Mouse (Mus musculus) heart, embryonic 11.5 days (tissue): ENCODE data around the gene Zdhhc19. TPM values are rescaled to one million over a fixed set of nuclear protein-coding genes. Genes with fewer than 3 reads are reported as not detected.

Source experiments
- ATAC-seq: fragments of 200-750 bp; cut with Nextera tagmentation; replicated peaks from 2 replicates; pipeline ENCODE4 v1.8.0; 2017; ENCODE audit warnings: moderate library complexity; ENCODE audit not compliant: insufficient number of reproducible peaks, low FRiP score, low TSS enrichment
- H3K27ac ChIP-seq: fragments of 300-500 bp; sonication (generic); 2 replicates; pipeline ENCODE4 v1.5.1; 2014; ENCODE audit warnings: mild to moderate bottlenecking, low read depth, low read length
- H3K27me3 ChIP-seq: fragments of 300-500 bp; sonication (generic); 2 replicates; pipeline ENCODE4 v1.6.1; 2014; ENCODE audit warnings: mild to moderate bottlenecking, low read length, mixed read lengths; ENCODE audit not compliant: control insufficient read depth, insufficient read depth
- H3K36me3 ChIP-seq: fragments of 300-500 bp; sonication (generic); 2 replicates; pipeline ENCODE4 v1.6.1; 2014; ENCODE audit warnings: mild to moderate bottlenecking, low read length, moderate library complexity, mixed read lengths; ENCODE audit not compliant: control insufficient read depth, insufficient read depth
- H3K4me1 ChIP-seq: fragments of 300-500 bp; sonication (generic); 2 replicates; pipeline ENCODE4 v1.6.1; 2014; ENCODE audit warnings: low read length; ENCODE audit not compliant: control insufficient read depth, insufficient read depth
- H3K4me2 ChIP-seq: fragments of 300-500 bp; sonication (generic); 2 replicates; pipeline ENCODE4 v1.6.1; 2014; ENCODE audit warnings: mild to moderate bottlenecking, moderate library complexity
- H3K4me3 ChIP-seq: fragments of 300-500 bp; sonication (generic); 2 replicates; pipeline ENCODE4 v1.5.1; 2014; ENCODE audit warnings: low read depth, low read length
- H3K9ac ChIP-seq: fragments of 300-500 bp; sonication (generic); 2 replicates; pipeline ENCODE4 v1.6.1; 2014; ENCODE audit warnings: mild to moderate bottlenecking, low read depth, low read length, moderate library complexity
- H3K9me3 ChIP-seq: fragments of 300-500 bp; sonication (generic); replicated peaks from 2 replicates; pipeline ENCODE4 v1.6.1; 2016; ENCODE audit warnings: low read length; ENCODE audit not compliant: control insufficient read depth
- WGBS: fragments of 180-500 bp; shearing (Covaris S2); extraction: QIAGEN DNeasy Blood & Tissue Kit; methylation state at CpG from one replicate; pipeline ENCODE4 v1.1.7; 2014; ENCODE audit not compliant: insufficient replicate concordance; 5-methylcytosine and 5-hydroxymethylcytosine counted together
- polyA plus RNA-seq: library from polyadenylated mRNA; unstranded; fragments of >200 nt; fragmentation: Nextera tagmentation; extraction: Ambion mirVana; gene quantifications from 2 replicates; pipeline ENCODE4 v1.2.1, GENCODE M21; 2014

Zdhhc19 gene
- polyA plus RNA-seq, 1 experiment from 2014 or later, result 0.27 TPM

DNA sequence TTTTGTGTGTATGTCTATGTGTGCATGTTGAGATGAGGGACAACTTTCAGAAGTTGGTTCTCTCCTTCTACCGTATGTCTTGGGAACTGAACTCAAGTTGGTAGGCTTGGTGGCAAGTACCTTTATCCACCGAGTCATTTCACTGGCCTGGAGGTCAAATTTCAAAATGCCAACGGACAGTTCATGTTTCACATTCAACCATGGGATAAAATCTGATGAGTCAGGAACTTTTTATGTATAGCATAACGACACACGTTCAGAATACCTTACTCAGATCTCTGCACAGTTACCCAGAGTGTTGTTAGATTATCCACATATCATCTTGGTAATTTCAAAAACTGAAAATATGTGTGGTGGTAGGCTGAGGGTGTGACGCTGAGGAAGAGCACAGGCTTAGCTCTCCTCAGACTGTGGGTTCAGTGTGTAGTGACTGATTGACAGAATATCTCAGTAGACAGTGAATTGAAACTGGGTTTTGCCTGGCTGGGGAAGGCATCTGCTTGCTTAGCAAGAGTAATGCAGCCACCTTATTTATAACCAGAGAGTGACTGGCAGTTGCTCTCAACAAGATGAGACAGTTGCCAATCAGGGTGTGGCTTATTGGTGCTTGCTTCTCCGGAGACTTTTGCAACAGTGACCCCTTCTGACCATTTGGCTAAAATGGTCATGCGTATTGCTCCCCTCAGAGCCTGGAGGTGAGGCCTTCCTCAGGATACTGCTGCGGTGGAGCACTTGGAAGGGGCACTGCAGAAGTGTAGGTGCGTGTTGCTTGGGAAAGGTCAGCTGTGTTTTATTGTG is 38.3 kb upstream of the Zdhhc19 start:
- H3K4me2 ChIP-seq, result no peak overlapping the region
- H3K9me3 ChIP-seq, result no peaks in the 10 kb centered on the region
- no peak overlapping the region for H3K4me3 ChIP-seq
- ATAC-seq, result no peak
- H3K36me3 ChIP-seq, result peaks cover 7% of the 10 kb centered on the region; the same call in 1 of the 2 replicates
- 63% methylated on average over 10 of the region's 10 CpGs for WGBS
- H3K27me3 ChIP-seq, result no peaks in the 10 kb centered on the region
- H3K27ac ChIP-seq, result no peak overlapping the region
- peaks cover 3% of the 10 kb centered on the region; the same call in 1 of the 2 replicates for H3K4me1 ChIP-seq
- no peak overlapping the region for H3K9ac ChIP-seq

DNA sequence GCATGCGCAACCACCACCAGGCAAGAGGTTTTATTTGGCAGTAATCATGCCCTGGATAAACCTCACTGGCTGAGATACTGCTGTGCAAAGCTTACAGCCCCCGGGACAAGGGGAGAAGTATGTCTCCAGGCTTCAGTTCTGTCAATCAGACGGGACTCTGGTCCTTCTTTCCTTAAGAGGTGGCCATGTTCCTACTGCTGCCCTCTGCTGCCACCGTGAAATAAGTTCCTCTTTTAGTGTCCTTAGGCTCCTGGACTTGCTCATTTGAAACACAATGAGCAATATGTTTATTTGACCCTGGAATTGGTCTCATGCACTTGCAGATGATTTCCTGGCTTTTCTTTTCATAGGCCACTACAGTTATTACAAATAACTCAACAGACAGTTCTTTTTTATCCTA is 35.5 kb upstream of the Zdhhc19 start:
- no peak overlapping the region for H3K27ac ChIP-seq
- H3K4me3 ChIP-seq, result no peak overlapping the region
- no peak overlapping the region for H3K4me2 ChIP-seq
- H3K9ac ChIP-seq, result no peak overlapping the region
- H3K9me3 ChIP-seq, result no peaks in the 10 kb centered on the region
- no peak for ATAC-seq
- no peaks in the 10 kb centered on the region for H3K27me3 ChIP-seq
- WGBS, result 42% methylated on average over 4 of the region's 4 CpGs
- peaks cover 9% of the 10 kb centered on the region; the same call in 1 of the 2 replicates for H3K36me3 ChIP-seq
- H3K4me1 ChIP-seq, result peaks cover 14% of the 10 kb centered on the region; the same call in 1 of the 2 replicates

- Histone ChIP-seq H3K9ac (no peak overlapping the region), H3K36me3 (peaks cover 6% of the 10 kb centered on the region; the same call in 1 of the 2 replicates), H3K27ac (no peak overlapping the region), H3K9me3 (no peaks in the 10 kb centered on the region), H3K4me2 (no peak overlapping the region), H3K4me3 (no peak overlapping the region), H3K27me3 (no peaks in the 10 kb centered on the region), H3K4me1 (peaks cover 14% of the 10 kb centered on the region; the same call in 1 of the 2 replicates)
- whole genome bisulfite sequencing, result 92% methylated on average over 5 of the region's 5 CpGs
- no peak for ATAC-seq
Observed at GRCm38 (mm10) chr16:32461713-32462112, 34.4 kb upstream of the Zdhhc19 start.

GRCm38 (mm10) chr16:32462950-32463349 is 33.1 kb upstream of the Zdhhc19 start:
- Histone ChIP-seq H3K4me1 (peaks cover 14% of the 10 kb centered on the region; the same call in 1 of the 2 replicates), H3K27me3 (no peaks in the 10 kb centered on the region), H3K36me3 (peaks cover 11% of the 10 kb centered on the region), H3K9me3 (no peaks in the 10 kb centered on the region), H3K27ac (peak overlapping the region; percentile 84), H3K9ac (no peak overlapping the region), H3K4me3 (no peak overlapping the region), H3K4me2 (no peak overlapping the region)
- WGBS, result 88% methylated on average over 16 of the region's 16 CpGs
- no peak for ATAC-seq

DNA sequence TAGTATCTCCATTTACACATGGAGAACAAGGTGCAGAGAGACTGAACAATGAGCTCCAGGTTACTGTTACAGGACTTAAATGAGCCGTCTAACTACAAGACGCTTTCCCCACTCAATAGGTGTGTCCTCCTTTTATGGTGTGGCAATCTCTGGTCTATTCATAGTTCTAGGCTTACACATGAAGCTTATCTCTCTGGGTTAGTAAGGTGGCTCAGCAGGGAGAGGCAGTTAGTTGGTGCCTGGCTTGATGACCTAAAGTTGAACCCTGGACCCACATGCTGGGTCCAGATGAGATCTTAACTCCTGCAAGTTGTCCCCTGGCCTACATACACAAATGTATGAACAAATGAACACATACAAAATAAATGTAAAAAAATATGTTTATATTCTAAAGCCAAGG is 32.6 kb upstream of the Zdhhc19 start:
- no peak overlapping the region for H3K9ac ChIP-seq
- WGBS, result 41% methylated on average over 2 of the region's 2 CpGs
- peaks cover 11% of the 10 kb centered on the region for H3K36me3 ChIP-seq
- peak overlapping the region; percentile 84 for H3K27ac ChIP-seq
- H3K4me3 ChIP-seq, result no peak overlapping the region
- no peaks in the 10 kb centered on the region for H3K27me3 ChIP-seq
- H3K9me3 ChIP-seq, result no peaks in the 10 kb centered on the region
- no peak for ATAC-seq
- peaks cover 14% of the 10 kb centered on the region; the same call in 1 of the 2 replicates for H3K4me1 ChIP-seq
- no peak overlapping the region for H3K4me2 ChIP-seq

- Histone ChIP-seq H3K36me3 (peaks cover 11% of the 10 kb centered on the region), H3K4me1 (peaks cover 14% of the 10 kb centered on the region; the same call in 1 of the 2 replicates), H3K4me3 (no peak overlapping the region), H3K9ac (no peak overlapping the region), H3K4me2 (no peak overlapping the region), H3K9me3 (no peaks in the 10 kb centered on the region), H3K27ac (no peak overlapping the region), H3K27me3 (no peaks in the 10 kb centered on the region)
- 0% methylated on average over 1 of the region's 1 CpGs for WGBS
- ATAC-seq, result no peak
Observed at GRCm38 (mm10) chr16:32464908-32465307, 31.2 kb upstream of the Zdhhc19 start.

GRCm38 (mm10) chr16:32468488-32468887 is 27.6 kb upstream of the Zdhhc19 start:
- Histone ChIP-seq H3K9me3 (no peaks in the 10 kb centered on the region), H3K27me3 (no peaks in the 10 kb centered on the region), H3K4me2 (no peak overlapping the region), H3K4me3 (no peak overlapping the region), H3K9ac (no peak overlapping the region), H3K4me1 (peaks cover 5% of the 10 kb centered on the region; the same call in 1 of the 2 replicates), H3K36me3 (peaks cover 14% of the 10 kb centered on the region), H3K27ac (no peak overlapping the region)
- ATAC-seq, result no peak
- 82% methylated on average over 3 of the region's 3 CpGs for WGBS

DNA sequence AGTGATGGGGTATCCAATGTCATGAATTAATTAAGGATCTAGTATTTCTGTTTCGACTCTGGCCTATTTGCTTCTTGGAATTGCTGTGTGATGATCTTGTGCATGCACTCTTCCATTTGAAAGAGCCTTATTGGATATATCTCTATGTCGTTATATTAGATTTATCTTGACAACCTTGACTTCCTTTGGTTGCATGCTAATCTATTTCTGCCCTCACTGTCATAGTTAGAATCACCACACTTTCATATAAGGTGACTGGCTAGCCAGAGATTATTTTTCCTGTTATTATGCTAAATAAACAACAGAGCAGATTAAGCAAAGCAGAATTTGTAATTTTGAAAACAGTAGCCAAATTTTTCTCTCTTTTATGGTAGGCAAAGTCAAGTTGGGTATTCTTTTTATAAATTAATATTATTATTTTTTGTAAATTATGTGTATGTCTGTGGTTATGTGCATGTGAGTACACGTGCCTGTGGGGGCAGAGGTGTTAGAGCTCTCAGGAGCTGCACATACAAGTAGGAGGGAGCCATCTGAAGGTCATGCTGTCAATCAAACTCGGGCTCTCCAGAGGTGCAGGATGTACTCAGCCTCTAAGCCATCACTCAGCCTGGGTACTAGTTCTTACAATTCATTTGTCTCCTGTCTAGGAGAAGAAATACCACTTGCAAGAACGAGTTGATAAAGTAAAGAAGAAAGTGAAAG is 26.5 kb upstream of the Zdhhc19 start:
- Histone ChIP-seq H3K36me3 (peaks cover 10% of the 10 kb centered on the region), H3K27me3 (no peaks in the 10 kb centered on the region), H3K4me3 (no peak overlapping the region), H3K27ac (no peak overlapping the region), H3K9me3 (no peaks in the 10 kb centered on the region), H3K9ac (no peak overlapping the region), H3K4me2 (no peak overlapping the region), H3K4me1 (no peaks in the 10 kb centered on the region)
- WGBS, result 69% methylated on average over 5 of the region's 5 CpGs
- no peak for ATAC-seq
